Mouse (Mus musculus) heart, embryonic 12.5 days (tissue): ENCODE results near the gene Man1a. TPM values are rescaled to one million over a fixed set of nuclear protein-coding genes. Genes with fewer than 3 reads are reported as not detected.

Experiments
- ATAC-seq: fragments of 200-750 bp; cut with Nextera tagmentation; 2 replicates; pipeline ENCODE4 v1.8.0; 2017; ENCODE audit warnings: moderate TSS enrichment, moderate library complexity; ENCODE audit not compliant: insufficient number of reproducible peaks, low FRiP score
- H3K27ac ChIP-seq: fragments of 300-500 bp; sonication (generic); 2 replicates; pipeline ENCODE4 v1.5.1; 2016; ENCODE audit warnings: mild to moderate bottlenecking, moderate library complexity; ENCODE audit not compliant: poor library complexity, severe bottlenecking
- H3K27me3 ChIP-seq: fragments of 300-500 bp; sonication (generic); replicated peaks from 2 replicates; pipeline ENCODE4 v1.6.1; 2016; ENCODE audit warnings: mild to moderate bottlenecking, moderate library complexity
- H3K36me3 ChIP-seq: fragments of 300-500 bp; sonication (generic); 2 replicates; pipeline ENCODE4 v1.6.1; 2016; ENCODE audit warnings: mild to moderate bottlenecking, moderate library complexity
- H3K4me1 ChIP-seq: fragments of 300-500 bp; sonication (generic); replicated peaks from 2 replicates; pipeline ENCODE4 v1.6.1; 2016; ENCODE audit warnings: mild to moderate bottlenecking
- H3K4me2 ChIP-seq: fragments of 300-500 bp; sonication (generic); 2 replicates; pipeline ENCODE4 v1.6.1; 2016; ENCODE audit warnings: mild to moderate bottlenecking, moderate library complexity
- H3K4me3 ChIP-seq: fragments of 300-500 bp; sonication (generic); 2 replicates; pipeline ENCODE4 v1.5.1; 2016; ENCODE audit warnings: mild to moderate bottlenecking
- H3K9ac ChIP-seq: fragments of 300-500 bp; sonication (generic); 2 replicates; pipeline ENCODE4 v1.6.1; 2016; ENCODE audit warnings: mild to moderate bottlenecking, moderate library complexity
- H3K9me3 ChIP-seq: fragments of 300-500 bp; sonication (generic); replicated peaks from 2 replicates; pipeline ENCODE4 v1.6.1; 2016; ENCODE audit warnings: mild to moderate bottlenecking, moderate library complexity
- WGBS: fragments of 180-500 bp; shearing (Covaris S2); methylation state at CpG from one replicate; pipeline ENCODE4 v1.1.7; 2016; 5-methylcytosine and 5-hydroxymethylcytosine counted together
- polyA plus RNA-seq: library from polyadenylated mRNA; unstranded; fragments of >200 nt; fragmentation: Nextera tagmentation; extraction: Ambion mirVana; gene quantifications from 2 replicates; pipeline ENCODE4 v1.2.1, GENCODE M21; 2016

Man1a gene
- polyA plus RNA-seq, 1 experiment from 2014 or later = 9.4 TPM

DNA sequence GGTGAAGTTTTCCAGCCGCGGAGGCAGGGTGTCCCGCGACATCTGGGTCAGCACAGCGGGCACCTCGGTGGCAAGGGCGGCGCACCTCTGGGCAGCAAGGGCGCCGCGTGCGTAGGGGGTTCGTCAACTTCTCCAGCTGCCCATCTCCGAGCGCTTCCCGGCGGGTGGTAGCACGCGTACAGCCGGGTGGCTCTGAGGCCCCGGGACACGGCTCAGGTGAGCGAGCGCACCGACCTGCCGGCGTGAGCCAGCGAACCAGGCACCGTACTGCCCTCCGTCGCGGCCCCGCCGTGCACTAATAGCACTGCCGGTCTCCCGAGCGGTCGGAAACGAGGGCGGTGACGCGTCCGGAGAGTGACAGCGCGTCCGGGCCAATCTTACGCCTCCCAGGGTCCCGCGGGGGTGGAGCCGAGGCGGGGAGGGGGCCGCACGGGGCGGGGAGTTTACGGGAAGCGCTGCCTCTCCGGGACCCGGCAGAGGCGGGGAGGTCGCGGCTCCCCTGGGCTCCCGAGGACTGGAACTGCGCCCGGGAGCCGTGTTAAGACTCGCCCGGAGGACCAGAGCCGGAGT is 883 bp downstream of the Man1a start:
- Histone ChIP-seq H3K9me3 (no peaks in the 10 kb centered on the region), H3K9ac (peak overlapping the region; percentile 84), H3K4me3 (peak overlapping the region; percentile 92), H3K36me3 (no peaks in the 10 kb centered on the region), H3K27ac (peak overlapping the region; percentile 12; the same call in 1 of the 2 replicates), H3K27me3 (no peaks in the 10 kb centered on the region), H3K4me2 (peak overlapping the region; percentile 96), H3K4me1 (peaks cover 24% of the 10 kb centered on the region)
- WGBS = under 1% methylated on average over 63 of the region's 68 CpGs
- ATAC-seq = peak; percentile 98

- ATAC-seq = peak; percentile 52
- H3K4me3 ChIP-seq = peak overlapping the region; percentile 92
- H3K4me2 ChIP-seq = peak overlapping the region; percentile 96
- no peaks in the 10 kb centered on the region for H3K9me3 ChIP-seq
- peaks cover 24% of the 10 kb centered on the region for H3K4me1 ChIP-seq
- H3K27me3 ChIP-seq = no peaks in the 10 kb centered on the region
- no peaks in the 10 kb centered on the region for H3K36me3 ChIP-seq
- H3K9ac ChIP-seq = peak overlapping the region; percentile 84
- WGBS = under 1% methylated on average over 69 of the region's 73 CpGs
- peak overlapping the region; percentile 12 for H3K27ac ChIP-seq
Measured at GRCm38 (mm10) chr10:54074609-54075421, 1.6 kb downstream of the Man1a start.

DNA sequence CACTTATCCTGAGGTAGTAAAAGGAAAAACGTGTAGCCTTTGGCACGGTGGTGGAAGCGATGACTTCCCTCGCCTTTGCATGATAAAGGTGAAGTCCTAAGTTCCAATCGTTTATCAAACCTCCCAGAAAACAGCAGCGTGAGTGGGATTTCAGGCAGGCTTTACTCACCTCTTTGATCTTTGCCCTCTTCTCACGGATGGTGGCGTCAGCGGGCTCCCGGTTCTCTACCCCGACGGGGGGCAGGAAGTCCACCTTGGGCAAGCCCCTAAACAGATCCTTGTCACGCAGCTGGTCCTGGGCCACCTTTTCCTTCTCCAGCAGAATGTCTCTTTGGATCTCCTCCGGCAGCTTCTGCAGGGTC is 2.2 kb downstream of the Man1a start:
- Histone ChIP-seq H3K27ac (peak overlapping the region; percentile 12), H3K4me1 (peaks cover 24% of the 10 kb centered on the region), H3K27me3 (no peaks in the 10 kb centered on the region), H3K4me2 (peak overlapping the region; percentile 96), H3K4me3 (peak overlapping the region; percentile 92), H3K9me3 (no peaks in the 10 kb centered on the region), H3K9ac (peak overlapping the region; percentile 84), H3K36me3 (no peaks in the 10 kb centered on the region)
- ATAC-seq = no peak
- WGBS = under 1% methylated on average over 14 of the region's 14 CpGs

DNA sequence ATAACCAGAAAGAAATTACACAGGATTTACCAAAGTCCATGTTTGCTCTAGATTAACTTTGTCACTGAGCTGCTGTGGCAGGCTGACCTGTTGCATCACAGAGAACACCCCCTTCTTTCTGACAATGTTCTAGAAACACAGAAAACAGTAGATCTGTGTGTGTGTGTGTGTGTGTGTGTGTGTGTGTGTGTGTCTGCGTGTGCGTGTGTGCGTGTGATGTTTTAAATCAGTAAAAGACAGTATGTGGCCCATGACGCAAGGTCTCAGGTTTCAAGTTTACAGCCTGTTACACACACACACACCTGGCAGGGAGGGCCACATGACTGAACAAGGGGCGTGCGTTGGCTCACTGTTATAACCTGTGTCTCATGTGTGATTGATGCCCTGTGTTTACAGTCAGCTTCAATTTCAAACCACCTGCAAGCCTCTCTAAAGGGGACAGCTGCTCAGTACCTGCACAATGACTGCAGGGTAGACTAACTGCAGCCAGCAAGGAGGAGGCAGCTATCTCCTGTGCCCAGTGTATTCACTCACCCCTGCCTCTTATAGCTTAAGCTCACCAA is 2.7 kb downstream of the Man1a start:
- no peak for ATAC-seq
- 61% methylated on average over 6 of the region's 6 CpGs for WGBS
- Histone ChIP-seq H3K27ac (no peak overlapping the region), H3K9ac (peak overlapping the region; percentile 84), H3K4me2 (peak overlapping the region; percentile 96), H3K4me3 (peak overlapping the region; percentile 92), H3K27me3 (no peaks in the 10 kb centered on the region), H3K9me3 (no peaks in the 10 kb centered on the region), H3K4me1 (peaks cover 26% of the 10 kb centered on the region), H3K36me3 (no peaks in the 10 kb centered on the region)

GRCm38 (mm10) chr10:54072336-54072735 is 4.1 kb downstream of the Man1a start:
- Histone ChIP-seq H3K4me3 (peak overlapping the region; percentile 92), H3K27me3 (no peaks in the 10 kb centered on the region), H3K4me1 (peaks cover 28% of the 10 kb centered on the region), H3K36me3 (no peaks in the 10 kb centered on the region), H3K4me2 (peak overlapping the region; percentile 96), H3K9me3 (no peaks in the 10 kb centered on the region), H3K9ac (no peak overlapping the region), H3K27ac (no peak overlapping the region)
- ATAC-seq = no peak
- 80% methylated on average over 2 of the region's 2 CpGs for WGBS

GRCm38 (mm10) chr10:54070496-54070895 is 5.9 kb downstream of the Man1a start:
- H3K27me3 ChIP-seq = no peaks in the 10 kb centered on the region
- no peak overlapping the region for H3K4me2 ChIP-seq
- H3K9ac ChIP-seq = no peak overlapping the region
- no peak overlapping the region for H3K4me3 ChIP-seq
- no peak overlapping the region for H3K27ac ChIP-seq
- WGBS = 79% methylated on average over 5 of the region's 5 CpGs
- no peaks in the 10 kb centered on the region for H3K9me3 ChIP-seq
- H3K36me3 ChIP-seq = no peaks in the 10 kb centered on the region
- H3K4me1 ChIP-seq = peaks cover 22% of the 10 kb centered on the region
- ATAC-seq = no peak

GRCm38 (mm10) chr10:54069412-54069811 is 7.0 kb downstream of the Man1a start:
- Histone ChIP-seq H3K36me3 (no peaks in the 10 kb centered on the region), H3K9ac (no peak overlapping the region), H3K4me2 (no peak overlapping the region), H3K9me3 (no peaks in the 10 kb centered on the region), H3K4me3 (no peak overlapping the region), H3K27ac (no peak overlapping the region), H3K27me3 (no peaks in the 10 kb centered on the region), H3K4me1 (peaks cover 22% of the 10 kb centered on the region)
- 88% methylated on average over 5 of the region's 5 CpGs for whole genome bisulfite sequencing
- no peak for ATAC-seq

GRCm38 (mm10) chr10:54066683-54067082 is 9.7 kb downstream of the Man1a start:
- no peak overlapping the region for H3K9ac ChIP-seq
- H3K27ac ChIP-seq = no peak overlapping the region
- H3K4me3 ChIP-seq = no peak overlapping the region
- H3K9me3 ChIP-seq = no peaks in the 10 kb centered on the region
- H3K36me3 ChIP-seq = peaks cover 2% of the 10 kb centered on the region; the same call in 1 of the 2 replicates
- ATAC-seq = no peak
- peaks cover 11% of the 10 kb centered on the region for H3K4me1 ChIP-seq
- H3K27me3 ChIP-seq = no peaks in the 10 kb centered on the region
- H3K4me2 ChIP-seq = no peak overlapping the region

GRCm38 (mm10) chr10:54063551-54064260 is 12.7 kb downstream of the Man1a start:
- Histone ChIP-seq H3K4me1 (peaks cover 31% of the 10 kb centered on the region), H3K36me3 (peaks cover 10% of the 10 kb centered on the region; the same call in 1 of the 2 replicates), H3K27ac (no peak overlapping the region), H3K4me3 (no peak overlapping the region), H3K9me3 (no peaks in the 10 kb centered on the region), H3K27me3 (no peaks in the 10 kb centered on the region), H3K9ac (no peak overlapping the region), H3K4me2 (no peak overlapping the region)
- ATAC-seq = no peak
- WGBS = 71% methylated on average over 8 of the region's 8 CpGs

DNA sequence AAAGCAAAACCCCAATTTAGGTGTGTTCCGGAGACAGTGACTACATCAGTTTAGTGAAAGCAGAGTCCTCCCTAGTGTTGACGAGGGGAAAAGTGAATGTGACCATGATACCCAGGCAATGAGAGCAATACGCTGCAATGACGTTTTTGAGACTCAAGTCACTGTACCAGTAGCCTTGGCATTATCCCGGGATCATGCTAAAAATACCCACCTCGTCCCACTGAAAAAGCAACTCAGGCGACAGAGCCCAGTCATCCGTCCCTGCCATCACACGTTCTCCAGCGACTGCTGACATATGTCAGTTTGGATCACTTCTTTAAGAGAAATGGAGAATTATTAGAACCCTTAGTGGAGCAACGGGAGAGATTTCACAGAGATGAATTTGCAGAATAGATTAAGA is 13.6 kb downstream of the Man1a start:
- Histone ChIP-seq H3K4me2 (peak overlapping the region; percentile 45), H3K27ac (no peak overlapping the region), H3K4me1 (peaks cover 31% of the 10 kb centered on the region), H3K9me3 (no peaks in the 10 kb centered on the region), H3K27me3 (no peaks in the 10 kb centered on the region), H3K9ac (no peak overlapping the region), H3K4me3 (no peak overlapping the region), H3K36me3 (peaks cover 10% of the 10 kb centered on the region; the same call in 1 of the 2 replicates)
- WGBS = 49% methylated on average over 11 of the region's 11 CpGs
- ATAC-seq = no peak

- Histone ChIP-seq H3K36me3 (peaks cover 10% of the 10 kb centered on the region; the same call in 1 of the 2 replicates), H3K4me3 (no peak overlapping the region), H3K27me3 (no peaks in the 10 kb centered on the region), H3K9ac (no peak overlapping the region), H3K27ac (no peak overlapping the region), H3K9me3 (no peaks in the 10 kb centered on the region), H3K4me1 (peaks cover 31% of the 10 kb centered on the region), H3K4me2 (no peak overlapping the region)
- 91% methylated on average over 4 of the region's 4 CpGs for WGBS
- ATAC-seq = no peak
Measured at GRCm38 (mm10) chr10:54061159-54061558, 15.2 kb downstream of the Man1a start.
